ENCODE assay signal across 18 mouse cellular contexts in the genomic region with DNA sequence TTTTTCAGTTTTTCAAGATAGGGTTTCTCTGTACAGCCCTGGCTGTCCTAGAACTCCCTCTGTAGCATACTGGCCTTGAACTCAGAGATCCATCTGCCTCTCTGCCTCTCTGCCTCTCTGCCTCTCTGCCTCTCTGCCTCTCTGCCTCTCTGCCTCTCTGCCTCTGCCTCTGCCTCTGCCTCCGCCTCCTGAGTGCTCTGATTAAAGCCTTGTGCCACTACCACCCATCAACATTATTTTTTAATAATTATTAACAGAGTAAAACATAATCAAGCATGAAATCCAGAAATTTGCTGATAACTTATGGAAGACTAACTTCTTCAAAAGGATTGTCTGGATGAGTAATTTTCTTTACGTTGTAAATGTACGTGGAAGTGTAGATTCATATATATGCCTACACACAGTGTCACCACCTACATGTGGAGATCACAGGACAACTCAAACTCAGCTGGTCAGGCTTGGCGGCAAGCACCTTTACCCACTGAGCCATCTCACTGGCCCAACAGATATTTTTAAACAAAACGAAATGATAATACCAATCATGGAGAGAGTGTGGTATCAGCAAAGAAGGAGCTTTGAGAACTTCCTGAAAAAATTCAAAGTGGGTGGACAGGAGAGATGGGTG. TPM values are rescaled to one million over a fixed set of nuclear protein-coding genes. Genes with fewer than 3 reads are reported as not detected.
DNase-seq lines count a peak whose midpoint lies in the region; ATAC-seq and TF ChIP-seq lines count a peak whose summit lies in the region.
"Had no signal": no experiment of that assay in that cellular context is flagged by ENCODE, and none has a peak within 500 bp of the region (broad histone marks: within the 10 kb centered on the region; RNA-seq: fewer than 3 reads in every experiment).

No protein-coding gene starts in this region.

- H3K27me3 ChIP-seq in liver, adult 2 months (ENCODE audit: control insufficient read depth, insufficient read depth, low read length) = no peaks in the 10 kb centered on the region
- no peaks in the 10 kb centered on the region for H3K27me3 ChIP-seq in liver, embryonic 15.5 days
- H3K27me3 ChIP-seq: embryonic facial prominence, embryonic 13.5 days; forebrain, embryonic 13.5 days; heart, embryonic 15.5 days had no signal

- no peaks in the 10 kb centered on the region for H3K79me2 ChIP-seq in liver, adult 2 months (ENCODE audit: control insufficient read depth, insufficient read depth, low read length)

- H3K4me3 ChIP-seq in liver, adult 2 months (ENCODE audit: insufficient read depth, low read depth, low read length) = no peak overlapping the region
- no peak overlapping the region for H3K4me3 ChIP-seq in liver, embryonic 15.5 days (replicated peaks)
- H3K4me3 ChIP-seq: embryonic facial prominence, embryonic 13.5 days; forebrain, embryonic 13.5 days; heart, embryonic 15.5 days; hindbrain, embryonic 10.5 days had no signal

- no peaks in the 10 kb centered on the region for H3K9me3 ChIP-seq in liver, embryonic 15.5 days (replicated peaks)
- H3K9me3 ChIP-seq: forebrain, embryonic 13.5 days; heart, embryonic 15.5 days had no signal

- TF ChIP-seq POLR2A in liver, adult 2 months (IDR thresholded peaks at IDR 0.05; ENCODE audit: extremely low read depth, insufficient read depth, low read length) = no peak

- H3K4me2 ChIP-seq in liver, embryonic 15.5 days = no peak overlapping the region
- H3K4me2 ChIP-seq: embryonic facial prominence, embryonic 13.5 days; forebrain, embryonic 13.5 days; heart, embryonic 15.5 days; hindbrain, embryonic 14.5 days had no signal

- no peak overlapping the region for H3K9ac ChIP-seq in liver, adult 2 months (ENCODE audit: low read depth, low read length)
- H3K9ac ChIP-seq in liver, embryonic 15.5 days = no peak overlapping the region
- H3K9ac ChIP-seq: embryonic facial prominence, embryonic 13.5 days; forebrain, embryonic 13.5 days; forebrain, postnatal 0 days; heart, embryonic 15.5 days; hindbrain, embryonic 14.5 days had no signal

- no peaks in the 10 kb centered on the region for H3K36me3 ChIP-seq in liver, adult 2 months (ENCODE audit: control insufficient read depth, insufficient read depth, low read length)
- H3K36me3 ChIP-seq in liver, embryonic 15.5 days (replicated peaks) = no peaks in the 10 kb centered on the region
- H3K36me3 ChIP-seq: embryonic facial prominence, embryonic 13.5 days; heart, embryonic 15.5 days; hindbrain, embryonic 10.5 days had no signal

- DNase-seq in heart, adult 11 months = peak; percentile 27
- no peak for DNase-seq in heart, postnatal 14 days
- DNase-seq in liver, adult 2 months (ENCODE audit: extremely low read depth, low read depth, low spot score) = no peak
- DNase-seq in liver = no peak
- no peak for DNase-seq in embryo, embryonic 11 days
- no peak for DNase-seq in retina, postnatal 1 day
- DNase-seq: adrenal gland, postnatal 10 days; cerebellum, adult 11-12 months; cerebellum, adult 9-10 months; cerebellum, postnatal 25 days; forebrain, postnatal 0 days; gastrocnemius, postnatal 25 days had no signal

- 36% methylated on average over 5 of the region's 5 CpGs for WGBS in liver, adult 2 months
- WGBS in liver, embryonic 15.5 days (ENCODE audit: insufficient replicate concordance) = 61% methylated on average over 5 of the region's 5 CpGs

- ATAC-seq in liver, embryonic 15.5 days (ENCODE audit: insufficient read depth) = no peak
- ATAC-seq: forebrain, embryonic 13.5 days; forebrain, postnatal 0 days had no signal

- peaks cover 14% of the 10 kb centered on the region; the same call in 1 of the 2 replicates for H3K4me1 ChIP-seq in liver, adult 2 months (ENCODE audit: control insufficient read depth, insufficient read depth, low read length)
- peaks cover 11% of the 10 kb centered on the region; the same call in 1 of the 2 replicates for H3K4me1 ChIP-seq in liver, embryonic 15.5 days (replicated peaks)
- H3K4me1 ChIP-seq: forebrain, embryonic 13.5 days had no signal

- peak overlapping the region; percentile 71 for H3K27ac ChIP-seq in liver, adult 2 months (replicated peaks; ENCODE audit: insufficient read depth, low read depth, low read length)
- peak overlapping the region; percentile 53; the same call in 1 of the 2 replicates for H3K27ac ChIP-seq in liver, embryonic 15.5 days (replicated peaks)
- H3K27ac ChIP-seq: embryonic facial prominence, embryonic 13.5 days; forebrain, embryonic 13.5 days; heart, embryonic 15.5 days; hindbrain, embryonic 10.5 days; hindbrain, embryonic 14.5 days had no signal

- no peak for TF ChIP-seq CTCF in liver, adult 2 months (IDR thresholded peaks at IDR 0.05; ENCODE audit: low read depth, low read length)

- intact Hi-C loops in heart, postnatal 14 days (cut with DNase I) = loop anchor here (5.0 kb wide), 1 partner anchor 68 kb away; no protein-coding TSS in a partner anchor

RNA-seq across cellular contexts. Expression of a gene that starts 31.4 kb away (rescaled TPM):
- total RNA-seq in heart, postnatal 14 days (2021) = 10 to 100 TPM; 98.1 to 99.2 TPM
- total RNA-seq in liver, adult 2 months (2014; rRNA removed) = 144 and 160 TPM in 2 replicates
- polyA plus RNA-seq in liver, adult 2 months (2012; rRNA removed) = 290 and 313 TPM in 2 replicates
- polyA plus RNA-seq in liver, embryonic 15.5 days (2015; fragmentation: Nextera tagmentation; extraction: Ambion mirVana) = 33.8 and 34.9 TPM in 2 replicates

RNA-seq across cellular contexts. Expression of a gene that starts 52.2 kb away (rescaled TPM):
- 10 to 100 TPM; 94.3 to 96.8 TPM for total RNA-seq in heart, postnatal 14 days (2021)
- total RNA-seq in liver, adult 2 months (2014; rRNA removed) = 167 TPM in 2 replicates
- 30.5 and 32.7 TPM in 2 replicates for polyA plus RNA-seq in liver, adult 2 months (2012; rRNA removed)
- 51.1 and 55.3 TPM in 2 replicates for polyA plus RNA-seq in liver, embryonic 15.5 days (2015; fragmentation: Nextera tagmentation; extraction: Ambion mirVana)
